Mouse (Mus musculus) heart, adult 2 months (tissue): ENCODE measurements around the gene Etfrf1.

Source experiments
- CTCF ChIP-seq: fragments of 200-600 bp; IDR thresholded peaks from 2 replicates; pipeline ENCODE4 v1.8.1; 2022; ENCODE audit warnings: antibody characterized with exemption, mild to moderate bottlenecking, moderate library complexity
- EP300 ChIP-seq: fragments of 200-500 bp; IDR thresholded peaks from 2 replicates; pipeline ENCODE4 v1.6.1; 2011; ENCODE audit warnings: low read depth, low read length, control low read depth; ENCODE audit not compliant: insufficient read depth

DNA sequence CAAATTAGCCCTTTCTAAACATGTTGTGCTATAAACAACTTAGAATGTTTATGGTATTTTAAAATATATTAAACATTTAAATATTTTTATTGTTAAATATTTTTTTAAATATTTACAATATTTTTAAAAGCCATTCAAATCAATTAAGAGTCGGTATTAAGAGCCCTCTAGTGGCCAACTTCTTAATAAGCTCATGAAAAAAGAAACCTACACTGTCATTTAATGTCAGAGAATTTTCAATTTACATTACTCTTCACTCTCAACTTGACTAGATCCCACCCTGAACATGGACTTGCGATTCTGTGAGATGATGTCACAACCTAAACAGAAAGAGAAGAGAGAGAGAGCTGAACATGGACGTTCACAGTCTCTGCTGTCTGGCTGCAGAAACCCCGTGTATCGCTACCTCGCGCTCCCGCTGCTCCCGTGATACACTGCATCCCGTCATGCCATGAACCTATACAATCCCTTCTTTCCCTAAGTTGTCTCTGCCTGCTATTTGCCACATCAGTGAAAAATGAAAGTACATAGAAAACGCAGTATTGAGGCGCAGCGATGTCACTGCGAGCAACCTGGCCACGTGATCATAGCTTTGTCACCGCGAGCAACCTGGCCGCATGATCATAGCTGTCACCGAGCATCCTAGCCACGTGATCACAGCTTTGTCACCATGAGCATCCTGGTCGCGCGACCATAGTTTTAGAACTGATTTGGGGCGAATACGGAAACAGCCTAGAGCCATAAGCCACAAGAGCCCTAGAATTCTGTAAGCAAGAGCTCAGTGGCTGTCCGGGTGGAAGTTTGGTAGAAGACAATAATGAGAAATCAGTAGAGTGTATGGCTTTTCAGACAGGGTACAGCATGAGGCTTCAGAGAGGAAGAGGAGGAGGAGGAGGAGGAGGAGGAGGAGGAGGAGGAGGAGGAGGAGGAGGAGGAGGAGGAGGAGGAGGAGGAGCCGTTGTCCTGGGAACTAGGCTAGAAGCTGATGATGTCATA lies 23.5 kb upstream of the Etfrf1 start:
- TF ChIP-seq CTCF, result peak; percentile 86
- no peak for TF ChIP-seq EP300
